9 mouse cellular contexts compared by ENCODE assay signal in the genomic region with DNA sequence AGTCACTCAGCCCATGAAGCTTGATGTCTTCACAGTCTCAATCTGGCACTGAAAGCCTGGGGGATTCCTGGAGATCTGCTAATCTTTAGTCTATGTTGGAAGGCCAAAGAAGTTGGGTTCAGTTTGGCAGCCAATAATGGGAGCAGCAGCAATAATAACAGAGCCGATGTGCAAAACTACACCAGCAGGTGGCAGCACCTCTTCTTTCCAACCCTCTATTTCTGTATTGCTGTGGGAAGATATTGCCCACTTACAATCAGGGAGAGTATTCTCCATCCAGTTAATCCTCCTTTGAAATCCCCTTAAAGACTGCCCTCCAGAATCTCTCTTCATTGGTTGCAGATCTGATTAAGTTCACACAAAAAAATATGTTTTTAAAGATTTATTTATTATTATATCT. TPM values are rescaled to one million over a fixed set of nuclear protein-coding genes. Genes with fewer than 3 reads are reported as not detected.
DNase-seq lines count a peak whose midpoint lies in the region; ATAC-seq and TF ChIP-seq lines count a peak whose summit lies in the region.
"Had no signal": no experiment of that assay in that cellular context is flagged by ENCODE, and none has a peak within 500 bp of the region (broad histone marks: within the 10 kb centered on the region; RNA-seq: fewer than 3 reads in every experiment).

No protein-coding gene starts in this region.

- H3K27me3 ChIP-seq in heart, postnatal 0 days (ENCODE audit: control insufficient read depth, insufficient read depth, low read length), result no peaks in the 10 kb centered on the region
- no peaks in the 10 kb centered on the region for H3K27me3 ChIP-seq in heart, embryonic 12.5 days (replicated peaks)
- H3K27me3 ChIP-seq in thymus, adult 2 months (ENCODE audit: control insufficient read depth, insufficient read depth, low read length), result no peaks in the 10 kb centered on the region
- H3K27me3 ChIP-seq in kidney, embryonic 14.5 days (ENCODE audit: control insufficient read depth, insufficient read depth, low read length), result no peaks in the 10 kb centered on the region

- H3K9ac ChIP-seq in heart, postnatal 0 days (replicated peaks; ENCODE audit: low read depth, low read length), result no peak overlapping the region
- H3K9ac ChIP-seq in heart, embryonic 12.5 days, result no peak overlapping the region
- H3K9ac ChIP-seq in kidney, embryonic 14.5 days (ENCODE audit: low read depth, low read length), result no peak overlapping the region

- H3K27ac ChIP-seq in heart, postnatal 0 days (ENCODE audit: low read depth), result no peak overlapping the region
- no peak overlapping the region for H3K27ac ChIP-seq in heart, embryonic 12.5 days (ENCODE audit: poor library complexity, severe bottlenecking)
- no peak overlapping the region for H3K27ac ChIP-seq in thymus, adult 2 months (ENCODE audit: control insufficient read depth, insufficient read depth, low read length)
- H3K27ac ChIP-seq in kidney, embryonic 14.5 days (ENCODE audit: low read depth, low read length), result no peak overlapping the region

- H3K4me3 ChIP-seq in heart, postnatal 0 days (ENCODE audit: low read depth, low read length), result no peak overlapping the region
- H3K4me3 ChIP-seq in heart, embryonic 12.5 days, result no peak overlapping the region
- no peak overlapping the region for H3K4me3 ChIP-seq in thymus, adult 2 months (ENCODE audit: control insufficient read depth, insufficient read depth, low read length)
- no peak overlapping the region for H3K4me3 ChIP-seq in kidney, embryonic 14.5 days (ENCODE audit: low read length)

- WGBS in heart, postnatal 0 days, result 9% methylated on average over 1 of the region's 1 CpGs
- WGBS in heart, embryonic 12.5 days, result 3% methylated on average over 1 of the region's 1 CpGs
- 0% methylated on average over 1 of the region's 1 CpGs for WGBS in thymus, adult 2 months
- 19% methylated on average over 1 of the region's 1 CpGs for WGBS in kidney, embryonic 14.5 days

- TF ChIP-seq EP300 in heart, postnatal 0 days (IDR thresholded peaks at IDR 0.05; ENCODE audit: low read depth), result no peak

- H3K9me3 ChIP-seq in heart, postnatal 0 days (replicated peaks; ENCODE audit: control insufficient read depth, low read length), result no peaks in the 10 kb centered on the region
- H3K9me3 ChIP-seq in heart, embryonic 12.5 days (replicated peaks), result no peaks in the 10 kb centered on the region
- no peaks in the 10 kb centered on the region for H3K9me3 ChIP-seq in kidney, embryonic 14.5 days (ENCODE audit: control insufficient read depth, low read length)

- peak; percentile 70 for TF ChIP-seq CTCF in heart, postnatal 0 days (IDR thresholded peaks at IDR 0.05; ENCODE audit: low read depth)
- no peak for TF ChIP-seq CTCF in thymus, adult 2 months (IDR thresholded peaks at IDR 0.05; ENCODE audit: borderline replicate concordance, control insufficient read depth, extremely low read depth, insufficient read depth, low read length, poor library complexity)

- H3K4me1 ChIP-seq in heart, postnatal 0 days (ENCODE audit: control insufficient read depth, insufficient read depth), result no peaks in the 10 kb centered on the region
- H3K4me1 ChIP-seq in heart, embryonic 12.5 days (replicated peaks), result no peaks in the 10 kb centered on the region
- no peaks in the 10 kb centered on the region for H3K4me1 ChIP-seq in thymus, adult 2 months (replicated peaks; ENCODE audit: control insufficient read depth, insufficient read depth, low read length)
- H3K4me1 ChIP-seq in kidney, embryonic 14.5 days (ENCODE audit: control insufficient read depth, insufficient read depth, low read length), result no peaks in the 10 kb centered on the region

- DNase-seq in heart, postnatal 0 days (ENCODE audit: low spot score), result no peak
- peak; percentile 50 for DNase-seq in thymus, adult 2 months
- no peak for DNase-seq in thymus, adult 18-20 months
- DNase-seq in c-Kit-positive CD71-positive TER-119-positive erythroid progenitor cells, embryonic 14.5 days (ENCODE audit: low spot score), result peak; percentile 52
- peak; percentile 41 for DNase-seq in thymus, postnatal 0 days (ENCODE audit: low spot score)

- H3K36me3 ChIP-seq in heart, postnatal 0 days (replicated peaks; ENCODE audit: control insufficient read depth, insufficient read depth, low read length), result no peaks in the 10 kb centered on the region
- H3K36me3 ChIP-seq in heart, embryonic 12.5 days, result no peaks in the 10 kb centered on the region
- H3K36me3 ChIP-seq in thymus, adult 2 months (ENCODE audit: control insufficient read depth, insufficient read depth, low read length), result no peaks in the 10 kb centered on the region
- no peaks in the 10 kb centered on the region for H3K36me3 ChIP-seq in kidney, embryonic 14.5 days (ENCODE audit: control insufficient read depth, insufficient read depth, low read length)

- TF ChIP-seq POLR2A in thymus, adult 2 months (IDR thresholded peaks at IDR 0.05; ENCODE audit: control insufficient read depth, extremely low read depth, insufficient read depth, low read length, poor library complexity), result no peak

- no peak overlapping the region for H3K4me2 ChIP-seq in heart, postnatal 0 days (ENCODE audit: low read depth, low read length)
- H3K4me2 ChIP-seq in heart, embryonic 12.5 days, result no peak overlapping the region
- H3K4me2 ChIP-seq in kidney, embryonic 14.5 days (replicated peaks; ENCODE audit: low read depth, low read length), result no peak overlapping the region

- no peak for ATAC-seq in heart, postnatal 0 days (ENCODE audit: insufficient read depth, low read depth)
- ATAC-seq in heart, embryonic 12.5 days (ENCODE audit: insufficient number of reproducible peaks, low FRiP score), result no peak
- ATAC-seq in kidney, embryonic 14.5 days (ENCODE audit: low FRiP score, low TSS enrichment), result peak; percentile 47; the same call in 1 of the 2 replicates
- ATAC-seq in megakaryocyte, adult 5-6 weeks (ENCODE audit: poor library complexity, severe bottlenecking), result 0 out of 2 replicates have a peak, but pooled peaks have one; percentile 39

RNA-seq across cellular contexts. Expression of a gene that starts 3.5 kb away (rescaled TPM):
- total RNA-seq in heart, postnatal 0 days (2014; rRNA removed; ENCODE audit: low replicate concordance), result 5.3 and 14.0 TPM in 2 replicates
- 3.0 and 3.2 TPM in 2 replicates for polyA plus RNA-seq in heart, postnatal 0 days (2015; fragmentation: Nextera tagmentation; extraction: Ambion mirVana)
- 0.77 and 1.1 TPM in 2 replicates for polyA plus RNA-seq in heart, embryonic 12.5 days (2016; fragmentation: Nextera tagmentation; extraction: Ambion mirVana)
- polyA plus RNA-seq in thymus, adult 2 months (2012; rRNA removed), result 4.2 and 9.4 TPM in 2 replicates
- 2.6 and 2.9 TPM in 2 replicates for polyA plus RNA-seq in kidney, embryonic 14.5 days (2014; fragmentation: Nextera tagmentation; extraction: Ambion mirVana)
- total RNA-seq in megakaryocyte, adult 5-6 weeks (2015), result 62.8 and 76.5 TPM in 2 replicates
- total RNA-seq in megakaryocyte, adult 5-6 weeks (2017), result 42.6 and 51.4 TPM in 2 replicates
- polyA plus RNA-seq in thymus, postnatal 0 days (2015; fragmentation: Nextera tagmentation; extraction: Ambion mirVana), result 7.6 and 8.7 TPM in 2 replicates

RNA-seq across cellular contexts. Expression of a gene that starts 15.3 kb away (rescaled TPM):
- total RNA-seq in heart, postnatal 0 days (2014; rRNA removed; ENCODE audit: low replicate concordance), result not detected in 2 replicates
- polyA plus RNA-seq in heart, postnatal 0 days (2015; fragmentation: Nextera tagmentation; extraction: Ambion mirVana), result 0.15 and 0.18 TPM in 2 replicates
- polyA plus RNA-seq in heart, embryonic 12.5 days (2016; fragmentation: Nextera tagmentation; extraction: Ambion mirVana), result not detected in 2 replicates
- not detected in 2 replicates for polyA plus RNA-seq in thymus, adult 2 months (2012; rRNA removed)
- 1.1 and 1.6 TPM in 2 replicates for polyA plus RNA-seq in kidney, embryonic 14.5 days (2014; fragmentation: Nextera tagmentation; extraction: Ambion mirVana)
- total RNA-seq in megakaryocyte, adult 5-6 weeks (2015), result 47.4 and 50.5 TPM in 2 replicates
- total RNA-seq in megakaryocyte, adult 5-6 weeks (2017), result 79.4 and 80.1 TPM in 2 replicates
- polyA plus RNA-seq in thymus, postnatal 0 days (2015; fragmentation: Nextera tagmentation; extraction: Ambion mirVana), result 0.17 TPM in 1 of 2 replicates, not detected in the other

RNA-seq across cellular contexts. Expression of a gene that starts 32.5 kb away (rescaled TPM):
- 2.7 TPM in 1 of 2 replicates, not detected in the other for total RNA-seq in heart, postnatal 0 days (2014; rRNA removed; ENCODE audit: low replicate concordance)
- not detected in 2 replicates for polyA plus RNA-seq in heart, postnatal 0 days (2015; fragmentation: Nextera tagmentation; extraction: Ambion mirVana)
- polyA plus RNA-seq in heart, embryonic 12.5 days (2016; fragmentation: Nextera tagmentation; extraction: Ambion mirVana), result 0.18 TPM in 1 of 2 replicates, not detected in the other
- 0.59 and 0.80 TPM in 2 replicates for polyA plus RNA-seq in thymus, adult 2 months (2012; rRNA removed)
- polyA plus RNA-seq in kidney, embryonic 14.5 days (2014; fragmentation: Nextera tagmentation; extraction: Ambion mirVana), result not detected in 2 replicates
- 42.5 and 48.3 TPM in 2 replicates for total RNA-seq in megakaryocyte, adult 5-6 weeks (2015)
- total RNA-seq in megakaryocyte, adult 5-6 weeks (2017), result 29.5 and 38.1 TPM in 2 replicates
- polyA plus RNA-seq in thymus, postnatal 0 days (2015; fragmentation: Nextera tagmentation; extraction: Ambion mirVana), result 0.32 and 0.49 TPM in 2 replicates
- total RNA-seq: left cerebral cortex, adult 8-10 months had no signal

RNA-seq across cellular contexts. Expression of a gene that starts 52.2 kb away (rescaled TPM):
- not detected in 2 replicates for total RNA-seq in heart, postnatal 0 days (2014; rRNA removed; ENCODE audit: low replicate concordance)
- polyA plus RNA-seq in heart, postnatal 0 days (2015; fragmentation: Nextera tagmentation; extraction: Ambion mirVana), result not detected in 2 replicates
- polyA plus RNA-seq in heart, embryonic 12.5 days (2016; fragmentation: Nextera tagmentation; extraction: Ambion mirVana), result not detected in 2 replicates
- polyA plus RNA-seq in thymus, adult 2 months (2012; rRNA removed), result not detected in 2 replicates
- polyA plus RNA-seq in kidney, embryonic 14.5 days (2014; fragmentation: Nextera tagmentation; extraction: Ambion mirVana), result not detected in 2 replicates
- 0.51 TPM in 1 of 2 replicates, not detected in the other for total RNA-seq in megakaryocyte, adult 5-6 weeks (2015)
- not detected in 2 replicates for total RNA-seq in megakaryocyte, adult 5-6 weeks (2017)
- not detected in 2 replicates for polyA plus RNA-seq in thymus, postnatal 0 days (2015; fragmentation: Nextera tagmentation; extraction: Ambion mirVana)
- total RNA-seq: left cerebral cortex, adult 8-10 months had no signal

Comparison
In these comparisons a context has a peak if more than half of its experiments do, and no peak if none do; other contexts are left out.
1. DNase-seq: peak in thymus, adult 2 months (single experiment), c-Kit-positive CD71-positive TER-119-positive erythroid progenitor cells, embryonic 14.5 days (single experiment) and thymus, postnatal 0 days (single experiment); none in heart, postnatal 0 days (single experiment) and thymus, adult 18-20 months (0 of 2).
2. ATAC-seq: peak in kidney, embryonic 14.5 days (single experiment) and megakaryocyte, adult 5-6 weeks (single experiment); none in heart, postnatal 0 days (single experiment) and heart, embryonic 12.5 days (single experiment).